Mouse (Mus musculus) G1E (cell line): Measurements from ENCODE around the gene Med13l.

Experiments
- CTCF ChIP-seq: IDR thresholded peaks from 2 replicates; pipeline ENCODE4 v1.5.1; 2012; ENCODE audit warnings: low read depth, low read length, inconsistent platforms, mixed read lengths
- GATA2 ChIP-seq: IDR thresholded peaks from 2 replicates; pipeline ENCODE4 v1.6.1; 2012; ENCODE audit warnings: low read depth, low read length, inconsistent platforms, borderline replicate concordance
- POLR2AphosphoS5 ChIP-seq: IDR thresholded peaks from 2 replicates; pipeline ENCODE4 v1.6.1; 2012; ENCODE audit warnings: low read depth, low read length, inconsistent platforms; ENCODE audit not compliant: insufficient replicate concordance

DNA sequence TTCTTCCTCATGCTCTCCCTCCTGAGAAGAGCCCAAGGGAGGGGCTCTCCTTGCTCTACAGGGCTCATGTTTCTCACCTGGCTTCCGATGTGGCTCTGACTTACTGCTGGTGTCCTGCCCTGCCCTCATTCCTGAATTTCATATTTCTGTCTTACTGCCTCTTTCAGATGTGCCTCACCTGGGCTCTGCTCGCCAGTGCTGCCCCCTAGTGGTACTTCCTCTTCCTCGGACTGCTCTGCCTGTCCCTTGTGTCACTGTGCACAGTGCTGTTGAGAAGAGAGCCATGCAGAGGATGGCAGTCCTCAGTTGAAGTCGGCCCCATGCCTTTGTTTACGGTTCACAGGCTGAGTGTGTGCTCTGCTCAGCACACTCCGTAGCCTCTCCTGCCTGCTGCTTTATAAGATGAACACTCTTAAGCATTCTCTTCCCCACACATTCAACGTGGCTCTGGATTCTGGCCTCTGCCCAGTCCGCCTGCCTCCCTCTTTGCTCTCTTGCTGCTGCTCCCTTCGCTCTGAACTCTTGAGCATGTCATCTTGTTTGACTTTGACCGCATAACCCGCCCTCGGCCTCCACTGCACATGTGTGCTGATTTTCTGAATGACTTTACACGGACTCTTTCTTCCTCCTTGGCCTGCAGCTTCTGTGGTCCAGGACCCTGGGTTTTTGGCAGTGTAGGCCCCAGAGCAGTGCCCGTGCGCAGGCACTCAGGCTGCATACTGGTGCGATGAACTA, 147.9 kb downstream of the Med13l start:
- no peak for TF ChIP-seq GATA2
- TF ChIP-seq CTCF: peak; percentile 82
- no peak for TF ChIP-seq POLR2AphosphoS5
